Mouse (Mus musculus) thymus, postnatal 0 days (tissue): ENCODE measurements around the gene Gmnn. TPM values are rescaled to one million over a fixed set of nuclear protein-coding genes. Genes with fewer than 3 reads are reported as not detected.

Experiments
- DNase-seq: peaks from one replicate; pipeline ENCODE4 v3.0.0-alpha.2; 2015; ENCODE audit warnings: low spot score
- polyA plus RNA-seq: library from polyadenylated mRNA; unstranded; fragments of >200 nt; fragmentation: Nextera tagmentation; extraction: Ambion mirVana; gene quantifications from 2 replicates; pipeline ENCODE4 v1.2.1, GENCODE M21; 2015

Gmnn gene
- polyA plus RNA-seq, 1 experiment from 2014 or later = 160 TPM

DNA sequence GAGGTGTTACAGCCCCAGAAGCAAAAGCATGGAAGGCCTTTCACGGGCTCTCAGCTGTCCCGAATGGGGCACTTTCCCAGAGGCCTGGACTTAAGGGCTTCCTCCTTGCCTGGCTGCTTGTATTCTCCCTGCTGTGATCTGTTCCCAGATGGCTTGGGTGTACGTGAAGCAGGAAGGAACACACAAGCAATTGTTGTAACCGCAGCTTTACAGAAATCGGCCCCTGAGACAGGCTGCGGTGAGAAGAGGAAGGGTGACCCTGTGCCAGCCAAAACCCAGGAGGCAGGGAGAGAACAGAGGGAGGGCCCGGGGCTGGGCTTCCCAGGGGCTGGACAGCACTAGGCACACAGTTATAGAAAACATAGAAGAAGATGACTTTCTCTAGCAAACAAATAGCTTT lies 50.8 kb downstream of the Gmnn start:
- DNase-seq = peak; percentile 18

DNA sequence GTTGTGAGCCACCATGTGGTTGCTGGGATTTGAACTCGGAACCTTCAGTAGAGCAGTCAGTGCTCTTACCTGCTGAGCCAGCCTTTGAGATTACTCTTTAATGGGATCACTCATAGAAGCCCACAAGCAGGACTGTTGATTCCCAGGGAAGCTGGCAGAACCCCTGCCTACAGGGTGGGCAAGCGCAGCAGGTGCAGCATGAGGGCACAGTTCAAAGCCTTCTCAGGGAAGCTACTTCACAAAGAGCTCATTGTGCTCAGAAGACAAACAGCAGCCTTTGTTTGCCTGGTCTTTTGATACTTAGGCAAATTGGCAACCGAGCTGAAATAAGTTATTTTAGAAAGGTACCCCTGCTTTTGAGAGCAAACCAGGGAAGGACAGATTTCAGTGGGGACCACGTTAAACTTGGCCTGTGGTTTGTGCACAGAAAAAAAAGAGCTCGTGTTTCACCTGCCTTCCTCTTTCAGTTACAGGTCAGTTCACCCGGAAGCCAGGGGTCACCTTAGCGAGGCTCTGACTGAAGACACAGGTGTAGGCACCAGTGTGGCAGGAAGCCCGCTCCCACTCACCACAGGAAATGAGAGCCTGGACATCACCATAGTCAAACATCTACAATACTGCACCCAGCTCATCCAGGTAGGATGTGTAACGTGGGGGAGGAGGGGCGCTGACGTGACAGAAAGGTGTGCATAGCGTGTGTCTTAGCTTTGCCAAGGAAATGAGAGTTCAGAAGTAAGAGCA lies 51.9 kb downstream of the Gmnn start:
- peak; percentile 71 for DNase-seq

DNA sequence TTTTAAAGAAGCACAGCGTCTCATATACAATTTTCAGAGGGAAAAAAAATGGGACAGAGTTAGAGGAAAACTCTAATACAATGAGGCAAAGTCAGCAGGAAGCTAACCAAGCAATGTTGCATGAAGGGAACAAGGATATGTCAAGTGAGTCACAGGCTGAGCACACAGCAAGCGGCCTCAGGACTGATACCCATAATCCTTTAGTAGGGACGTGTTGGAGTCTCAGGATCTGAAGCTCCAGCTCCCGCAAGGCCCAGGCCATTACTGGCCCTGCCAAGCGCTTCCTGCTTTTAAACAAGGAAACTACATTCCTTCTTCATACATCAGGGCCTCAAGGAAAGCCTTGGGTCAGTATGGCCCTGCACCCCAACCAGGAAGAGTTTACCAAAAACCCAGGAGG lies 59.6 kb downstream of the Gmnn start:
- no peak for DNase-seq

Other genes starting within 250 kb of the Gmnn start
- 16.3 and 18.6 TPM in 2 replicates for gene Ripor2, start 179.7 kb downstream of the Gmnn start, polyA plus RNA-seq
- not detected in 2 replicates for gene Armh2, start 20.7 kb downstream of the Gmnn start, polyA plus RNA-seq
- gene BC005537, start 39.7 kb upstream of the Gmnn start, polyA plus RNA-seq = 21.6 and 25.6 TPM in 2 replicates
- gene Acot13, start 69.6 kb upstream of the Gmnn start, polyA plus RNA-seq = 119 and 129 TPM in 2 replicates
- 54.3 and 60.2 TPM in 2 replicates for gene Tdp2, start 69.8 kb upstream of the Gmnn start, polyA plus RNA-seq
- 0.03 and 0.09 TPM in 2 replicates for gene D130043K22Rik, start 83.2 kb upstream of the Gmnn start, polyA plus RNA-seq
- gene Aldh5a1, start 175.7 kb upstream of the Gmnn start, polyA plus RNA-seq = 1.2 and 1.3 TPM in 2 replicates
- gene Gpld1, start 181.2 kb upstream of the Gmnn start, polyA plus RNA-seq = 0.47 and 0.54 TPM in 2 replicates